Mouse (Mus musculus): ENCODE measurements around the gene Adora1. TPM values are rescaled to one million over a fixed set of nuclear protein-coding genes. Genes with fewer than 3 reads are reported as not detected.
"Not testable (repeated sequence)": the region's sequence is repeated elsewhere in the genome, so short reads cannot be mapped to it uniquely, and the experiment has no call there.

Adora1 gene
- polyA plus RNA-seq, 1 experiment from 2014 or later, result 21.5 TPM

DNA sequence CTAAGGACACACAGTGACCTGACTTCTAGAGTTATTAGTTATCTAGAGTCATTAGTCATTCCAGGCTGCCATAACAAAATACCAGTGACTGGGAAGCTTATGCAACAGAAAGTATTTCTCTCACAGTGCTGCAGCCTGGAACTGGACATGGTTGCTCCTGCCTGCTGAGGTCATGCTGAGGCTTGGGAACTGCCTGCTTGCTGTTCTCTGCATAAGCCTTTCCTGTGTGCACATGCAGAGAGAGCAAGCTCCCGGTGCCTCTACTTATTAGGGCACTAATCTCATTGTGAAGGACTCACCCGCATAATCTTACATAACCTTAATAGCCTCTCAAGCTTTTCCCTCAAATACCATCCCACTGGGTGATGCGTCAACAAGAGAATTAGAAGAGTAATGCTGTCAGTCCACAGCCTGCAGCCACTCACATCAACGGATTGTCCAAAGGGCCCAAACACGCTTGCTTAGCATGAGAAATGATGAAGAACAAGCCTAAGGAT lies 37.6 kb upstream of the Adora1 start:
- ATAC-seq, result no peak
- 43% methylated on average over 5 of the region's 5 CpGs for WGBS
- H3K9me3 ChIP-seq (ENCODE audit: control insufficient read depth, low read length), result no peaks in the 10 kb centered on the region
- H3K9ac ChIP-seq (replicated peaks; ENCODE audit: low read depth, low read length), result no peak overlapping the region
- H3K4me3 ChIP-seq (replicated peaks; ENCODE audit: low read length), result no peak overlapping the region
- no peaks in the 10 kb centered on the region for H3K27me3 ChIP-seq (replicated peaks; ENCODE audit: control insufficient read depth, insufficient read depth, low read length)
- H3K36me3 ChIP-seq (ENCODE audit: control insufficient read depth, insufficient read depth), result no peaks in the 10 kb centered on the region
- no peak overlapping the region for H3K4me2 ChIP-seq (ENCODE audit: low read length)
- H3K27ac ChIP-seq (ENCODE audit: low read length), result no peak overlapping the region
- peaks cover 22% of the 10 kb centered on the region for H3K4me1 ChIP-seq (replicated peaks; ENCODE audit: control insufficient read depth, insufficient read depth, low read length)

DNA sequence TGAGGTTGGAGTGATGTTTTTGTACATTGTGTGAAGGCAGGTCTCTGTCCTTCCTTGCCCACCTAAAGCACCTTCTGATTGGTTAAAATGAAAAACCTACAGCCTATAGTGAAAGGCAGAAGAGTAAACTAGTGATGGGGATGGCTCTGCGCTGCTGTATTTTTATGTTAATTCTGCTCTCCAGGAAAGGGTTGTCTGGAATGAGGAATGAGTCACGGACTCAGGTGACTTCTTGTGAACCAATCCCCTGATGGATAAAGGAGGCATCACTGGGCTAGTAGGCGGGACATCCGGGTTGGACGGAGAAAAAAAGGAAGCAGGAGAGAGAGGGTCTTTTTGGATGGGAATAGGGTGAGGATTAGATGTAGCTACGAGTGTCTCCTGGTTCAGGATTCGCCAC lies 34.8 kb upstream of the Adora1 start:
- 72% methylated on average over 7 of the region's 7 CpGs for WGBS
- H3K27me3 ChIP-seq (replicated peaks; ENCODE audit: control insufficient read depth, insufficient read depth, low read length), result no peaks in the 10 kb centered on the region

DNA sequence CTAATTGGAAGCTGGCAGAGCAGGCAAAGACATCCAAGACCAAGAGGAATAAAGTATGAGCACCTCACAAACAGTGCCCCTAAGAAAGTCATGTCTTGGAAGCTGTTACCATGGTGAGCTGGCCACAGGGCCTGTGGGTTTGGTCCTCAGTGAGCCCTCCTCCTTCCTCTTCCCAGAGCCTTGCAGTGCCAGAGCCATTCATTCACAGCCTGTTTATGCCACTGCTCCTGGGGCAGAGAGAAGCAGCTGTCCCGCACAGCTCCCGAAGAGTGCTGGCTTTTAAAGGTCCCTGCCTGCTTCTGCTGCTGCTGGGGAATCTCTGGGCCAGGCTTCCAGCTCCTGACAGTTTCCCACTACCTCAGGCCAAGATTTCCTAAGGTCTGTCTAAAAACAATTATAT lies 30.6 kb upstream of the Adora1 start:
- no peak overlapping the region for H3K4me3 ChIP-seq (replicated peaks; ENCODE audit: low read length)
- H3K9me3 ChIP-seq (ENCODE audit: control insufficient read depth, low read length), result peaks cover 4% of the 10 kb centered on the region
- H3K27ac ChIP-seq (ENCODE audit: low read length), result no peak overlapping the region
- ATAC-seq, result peak; percentile 59; the same call in 1 of the 2 replicates
- H3K4me1 ChIP-seq (replicated peaks; ENCODE audit: control insufficient read depth, insufficient read depth, low read length), result no peaks in the 10 kb centered on the region
- H3K36me3 ChIP-seq (ENCODE audit: control insufficient read depth, insufficient read depth), result no peaks in the 10 kb centered on the region
- H3K27me3 ChIP-seq (replicated peaks; ENCODE audit: control insufficient read depth, insufficient read depth, low read length), result no peaks in the 10 kb centered on the region
- 20% methylated on average over 2 of the region's 2 CpGs for WGBS
- no peak overlapping the region for H3K9ac ChIP-seq (replicated peaks; ENCODE audit: low read depth, low read length)
- H3K4me2 ChIP-seq (ENCODE audit: low read length), result no peak overlapping the region

More for the DNA sequence above, 34.8 kb upstream of the Adora1 start:
- Histone ChIP-seq H3K9me3 (ENCODE audit: control insufficient read depth, low read length) (no peaks in the 10 kb centered on the region), H3K36me3 (ENCODE audit: control insufficient read depth, insufficient read depth) (no peaks in the 10 kb centered on the region), H3K9ac (replicated peaks; ENCODE audit: low read depth, low read length) (no peak overlapping the region), H3K4me1 (replicated peaks; ENCODE audit: control insufficient read depth, insufficient read depth, low read length) (peaks cover 15% of the 10 kb centered on the region), H3K27ac (ENCODE audit: low read length) (no peak overlapping the region), H3K4me3 (replicated peaks; ENCODE audit: low read length) (no peak overlapping the region), H3K4me2 (ENCODE audit: low read length) (no peak overlapping the region)
- no peak for ATAC-seq

DNA sequence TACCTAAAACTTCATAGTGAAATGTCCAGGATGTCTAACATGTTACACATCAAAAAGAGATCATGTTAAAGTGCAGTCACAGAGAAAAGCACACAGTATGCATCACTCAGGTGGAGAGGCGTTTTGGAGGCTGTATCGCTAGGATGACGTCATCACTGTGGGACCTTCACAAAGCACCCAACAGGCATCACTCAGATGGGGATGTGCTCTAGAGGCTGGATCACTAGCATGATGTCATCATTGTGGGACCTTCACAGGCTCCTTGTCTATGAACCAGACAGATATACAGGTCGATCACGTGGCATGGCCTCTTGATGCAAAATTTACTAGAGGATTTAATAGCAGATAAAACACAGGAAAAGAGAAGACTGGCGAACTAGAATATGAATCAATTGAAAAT lies 29.1 kb upstream of the Adora1 start:
- ATAC-seq, result no peak
- Histone ChIP-seq H3K9me3 (ENCODE audit: control insufficient read depth, low read length) (peaks cover 4% of the 10 kb centered on the region), H3K4me1 (replicated peaks; ENCODE audit: control insufficient read depth, insufficient read depth, low read length) (no peaks in the 10 kb centered on the region), H3K27me3 (replicated peaks; ENCODE audit: control insufficient read depth, insufficient read depth, low read length) (no peaks in the 10 kb centered on the region), H3K4me2 (ENCODE audit: low read length) (no peak overlapping the region), H3K4me3 (replicated peaks; ENCODE audit: low read length) (no peak overlapping the region), H3K27ac (ENCODE audit: low read length) (no peak overlapping the region), H3K36me3 (ENCODE audit: control insufficient read depth, insufficient read depth) (no peaks in the 10 kb centered on the region), H3K9ac (replicated peaks; ENCODE audit: low read depth, low read length) (no peak overlapping the region)
- WGBS, result 94% methylated on average over 6 of the region's 6 CpGs

DNA sequence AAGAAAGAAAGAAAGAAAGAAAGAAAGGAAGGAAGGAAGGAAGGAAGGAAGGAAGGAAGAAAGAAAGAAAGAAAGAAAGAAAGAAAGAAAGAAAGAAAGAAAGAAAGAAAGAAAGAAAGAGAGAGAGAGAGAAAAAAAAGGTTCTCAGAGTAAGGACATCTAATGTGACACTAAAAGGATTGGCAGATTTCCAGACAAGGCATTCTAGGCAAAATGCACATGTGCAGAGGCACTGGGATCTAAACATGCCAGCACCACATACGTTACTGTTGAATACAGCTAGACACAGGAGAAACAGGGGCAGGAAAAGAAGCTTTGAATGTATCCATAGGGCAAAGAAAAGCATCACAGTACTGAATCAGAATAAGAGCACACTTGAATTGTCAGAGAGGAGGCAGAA lies 14.4 kb upstream of the Adora1 start:
- not testable (repeated sequence) for H3K27ac ChIP-seq (ENCODE audit: low read length); H3K9ac ChIP-seq (replicated peaks; ENCODE audit: low read depth, low read length); H3K4me3 ChIP-seq (replicated peaks; ENCODE audit: low read length); H3K36me3 ChIP-seq (ENCODE audit: control insufficient read depth, insufficient read depth); ATAC-seq; H3K27me3 ChIP-seq (replicated peaks; ENCODE audit: control insufficient read depth, insufficient read depth, low read length); H3K4me2 ChIP-seq (ENCODE audit: low read length); H3K4me1 ChIP-seq (replicated peaks; ENCODE audit: control insufficient read depth, insufficient read depth, low read length); H3K9me3 ChIP-seq (ENCODE audit: control insufficient read depth, low read length)
- WGBS, result 19% methylated on average over 1 of the region's 1 CpGs

DNA sequence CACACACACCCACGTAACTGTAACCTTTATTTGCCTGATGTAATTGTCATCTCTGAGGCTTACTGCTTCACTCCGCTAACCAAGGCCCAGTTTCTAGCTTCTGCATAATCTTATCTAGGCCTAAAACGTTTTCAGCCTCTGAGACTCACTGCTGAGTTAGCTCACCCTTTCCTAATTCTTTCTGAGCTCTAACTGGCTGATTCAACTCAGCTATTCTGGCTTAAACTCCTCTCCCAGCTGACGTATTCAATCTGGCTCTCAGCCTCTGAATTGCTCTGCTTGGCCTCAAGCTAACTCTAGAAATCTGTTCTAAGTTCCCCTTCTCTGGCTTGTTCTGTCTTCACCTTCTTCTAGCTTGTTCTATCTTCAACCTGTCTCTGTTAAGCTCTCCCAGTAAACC lies 11.4 kb upstream of the Adora1 start:
- Histone ChIP-seq H3K4me3 (replicated peaks; ENCODE audit: low read length) (no peak overlapping the region), H3K4me2 (ENCODE audit: low read length) (no peak overlapping the region), H3K27me3 (replicated peaks; ENCODE audit: control insufficient read depth, insufficient read depth, low read length) (0 out of 2 replicates have a peak, but pooled peaks cover 2% of the 10 kb centered on the region), H3K36me3 (ENCODE audit: control insufficient read depth, insufficient read depth) (no peaks in the 10 kb centered on the region), H3K4me1 (replicated peaks; ENCODE audit: control insufficient read depth, insufficient read depth, low read length) (peaks cover 2% of the 10 kb centered on the region; the same call in 1 of the 2 replicates), H3K9ac (replicated peaks; ENCODE audit: low read depth, low read length) (no peak overlapping the region), H3K9me3 (ENCODE audit: control insufficient read depth, low read length) (no peaks in the 10 kb centered on the region), H3K27ac (ENCODE audit: low read length) (no peak overlapping the region)
- 48% methylated on average over 4 of the region's 4 CpGs for whole genome bisulfite sequencing
- no peak for ATAC-seq

DNA sequence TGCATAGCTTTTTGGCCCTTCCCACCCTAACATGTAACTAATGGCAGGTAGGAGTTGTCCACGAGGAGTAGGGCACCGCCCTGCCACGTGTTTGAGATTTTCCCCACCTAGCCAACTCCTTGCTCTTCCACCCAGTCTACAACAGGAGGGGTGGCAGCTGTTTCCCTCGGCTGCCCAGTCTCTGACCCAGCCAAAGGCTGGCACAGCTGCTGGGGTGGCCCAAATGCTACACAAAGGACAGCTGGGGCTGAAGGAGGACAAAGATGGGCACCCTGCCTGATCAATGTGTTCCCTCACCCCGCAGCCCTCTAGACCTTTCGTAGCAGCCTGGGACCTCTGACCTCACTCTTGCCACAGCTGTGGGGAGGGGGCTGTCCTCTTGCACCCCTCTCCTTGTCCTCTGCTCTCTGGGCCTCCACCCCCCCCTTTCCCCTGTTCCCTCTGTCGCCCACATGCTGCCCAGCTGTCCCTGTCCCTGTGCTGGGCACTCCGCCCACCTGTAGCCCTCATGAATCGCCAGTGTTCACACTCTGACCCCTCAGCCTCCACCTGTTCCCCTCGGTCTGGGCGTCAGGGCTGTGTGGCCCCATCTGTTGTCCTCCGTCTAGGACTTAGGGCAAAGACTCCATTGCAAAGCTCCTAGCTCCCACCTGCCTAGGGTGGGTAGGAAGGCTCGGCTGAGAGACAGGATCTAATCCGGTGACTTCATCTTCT lies 9.9 kb upstream of the Adora1 start:
- 81% methylated on average over 14 of the region's 14 CpGs for WGBS

DNA sequence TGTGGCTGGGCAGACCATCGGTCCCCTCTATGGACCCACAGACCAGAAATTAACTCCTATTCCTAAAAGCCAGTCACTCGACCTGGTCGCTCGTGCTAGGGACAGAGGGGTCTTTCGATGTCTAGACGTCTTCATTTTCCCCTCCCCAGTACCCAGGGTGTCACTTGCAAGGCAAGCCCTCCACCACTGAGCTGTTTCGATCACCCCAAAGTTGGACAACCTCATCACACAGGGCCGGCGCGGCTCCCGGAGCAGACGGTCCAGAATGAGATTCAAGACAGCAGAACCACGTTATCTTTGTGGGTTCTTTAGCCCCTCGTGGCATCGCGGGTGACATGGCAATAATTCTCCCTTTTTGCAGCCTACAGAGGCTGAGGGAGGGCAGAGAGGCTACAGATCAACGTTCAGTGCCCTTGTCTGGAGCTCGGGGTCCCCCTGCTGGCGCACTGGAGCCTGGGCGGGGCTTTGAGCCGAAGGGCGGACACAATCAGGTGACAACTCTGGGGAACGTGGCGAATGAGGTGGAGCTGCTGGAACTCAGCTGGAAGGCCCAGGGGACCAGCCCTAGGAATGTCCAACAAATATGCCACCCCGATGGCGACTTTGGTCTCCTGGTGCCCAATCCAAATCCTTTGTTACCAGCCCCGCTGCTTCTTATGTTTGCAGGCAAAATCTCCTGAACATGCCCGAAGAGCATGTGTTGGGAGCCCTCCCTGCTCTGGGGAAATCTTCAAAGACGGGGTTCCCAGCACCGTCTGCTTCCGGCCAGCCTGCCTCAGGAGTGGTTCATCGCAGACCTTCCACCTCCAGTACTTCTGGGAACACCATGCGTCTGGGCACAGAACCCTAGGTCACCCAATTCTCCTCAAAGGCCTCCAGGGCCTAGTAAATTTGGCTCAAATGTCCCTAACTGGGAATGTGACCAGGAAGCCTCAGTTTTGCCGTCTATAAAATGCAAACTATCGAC lies 9.0 kb upstream of the Adora1 start:
- 24% methylated on average over 35 of the region's 35 CpGs for WGBS
- peak; percentile 90 for ATAC-seq
- H3K4me3 ChIP-seq (replicated peaks; ENCODE audit: low read length), result peak overlapping the region; percentile 18

More for the DNA sequence above, 9.9 kb upstream of the Adora1 start:
- H3K4me1 ChIP-seq (replicated peaks; ENCODE audit: control insufficient read depth, insufficient read depth, low read length), result peaks cover 2% of the 10 kb centered on the region; the same call in 1 of the 2 replicates
- H3K4me3 ChIP-seq (replicated peaks; ENCODE audit: low read length), result no peak overlapping the region
- no peaks in the 10 kb centered on the region for H3K36me3 ChIP-seq (ENCODE audit: control insufficient read depth, insufficient read depth)
- ATAC-seq, result peak; percentile 10; the same call in 1 of the 2 replicates
- H3K9me3 ChIP-seq (ENCODE audit: control insufficient read depth, low read length), result no peaks in the 10 kb centered on the region
- no peak overlapping the region for H3K9ac ChIP-seq (replicated peaks; ENCODE audit: low read depth, low read length)
- no peak overlapping the region for H3K4me2 ChIP-seq (ENCODE audit: low read length)
- 0 out of 2 replicates have a peak, but pooled peaks cover 2% of the 10 kb centered on the region for H3K27me3 ChIP-seq (replicated peaks; ENCODE audit: control insufficient read depth, insufficient read depth, low read length)
- no peak overlapping the region for H3K27ac ChIP-seq (ENCODE audit: low read length)

DNA sequence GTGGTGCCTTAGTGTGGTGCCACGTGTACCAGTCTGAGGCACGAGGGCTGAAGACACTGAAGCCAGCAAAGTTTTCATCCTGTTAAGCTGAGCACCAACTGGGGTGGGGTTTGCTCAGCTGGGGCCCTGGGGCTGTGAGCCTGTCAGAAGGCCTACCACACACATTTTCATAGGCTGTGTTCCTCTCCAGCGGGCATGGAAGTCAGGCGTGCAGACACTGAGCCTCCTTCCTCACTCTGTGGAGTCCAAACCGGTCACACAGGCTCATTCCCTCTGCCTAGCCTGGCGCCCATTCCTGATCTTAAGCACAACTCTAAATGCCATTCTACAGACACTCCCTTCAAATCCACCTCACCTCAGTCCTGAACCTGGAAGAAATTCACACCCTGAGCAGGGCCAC lies 8.3 kb upstream of the Adora1 start:
- ATAC-seq, result no peak
- 78% methylated on average over 6 of the region's 6 CpGs for WGBS

More for the DNA sequence above, 9.0 kb upstream of the Adora1 start:
- H3K27me3 ChIP-seq (replicated peaks; ENCODE audit: control insufficient read depth, insufficient read depth, low read length), result 0 out of 2 replicates have a peak, but pooled peaks cover 2% of the 10 kb centered on the region
- no peaks in the 10 kb centered on the region for H3K36me3 ChIP-seq (ENCODE audit: control insufficient read depth, insufficient read depth)
- no peak overlapping the region for H3K27ac ChIP-seq (ENCODE audit: low read length)
- peaks cover 2% of the 10 kb centered on the region; the same call in 1 of the 2 replicates for H3K4me1 ChIP-seq (replicated peaks; ENCODE audit: control insufficient read depth, insufficient read depth, low read length)
- H3K4me2 ChIP-seq (ENCODE audit: low read length), result peak overlapping the region; percentile 50
- no peaks in the 10 kb centered on the region for H3K9me3 ChIP-seq (ENCODE audit: control insufficient read depth, low read length)
- H3K9ac ChIP-seq (replicated peaks; ENCODE audit: low read depth, low read length), result peak overlapping the region; percentile 7; the same call in 1 of the 2 replicates

More for the DNA sequence above, 8.3 kb upstream of the Adora1 start:
- no peaks in the 10 kb centered on the region for H3K36me3 ChIP-seq (ENCODE audit: control insufficient read depth, insufficient read depth)
- H3K9ac ChIP-seq (replicated peaks; ENCODE audit: low read depth, low read length), result no peak overlapping the region
- 0 out of 2 replicates have a peak, but pooled peaks cover 2% of the 10 kb centered on the region for H3K27me3 ChIP-seq (replicated peaks; ENCODE audit: control insufficient read depth, insufficient read depth, low read length)
- H3K4me3 ChIP-seq (replicated peaks; ENCODE audit: low read length), result no peak overlapping the region
- H3K4me1 ChIP-seq (replicated peaks; ENCODE audit: control insufficient read depth, insufficient read depth, low read length), result peaks cover 2% of the 10 kb centered on the region; the same call in 1 of the 2 replicates
- H3K9me3 ChIP-seq (ENCODE audit: control insufficient read depth, low read length), result no peaks in the 10 kb centered on the region
- H3K27ac ChIP-seq (ENCODE audit: low read length), result no peak overlapping the region
- no peak overlapping the region for H3K4me2 ChIP-seq (ENCODE audit: low read length)

Data from forebrain, embryonic 16.5 days (tissue).